Mouse (Mus musculus): ENCODE results near the gene Eif2b3.

GRCm38 (mm10) chr4:117126675-117127290, 107.6 kb downstream of the Eif2b3 start, which contains the start of gene Tctex1d4:
- TF ChIP-seq POLR2A (IDR thresholded peaks at IDR 0.05; ENCODE audit: insufficient read length, low read depth), result no peak
- no peak for TF ChIP-seq USF1 (IDR thresholded peaks at IDR 0.05; ENCODE audit: low read depth)
- no peak for TF ChIP-seq E2F4 (IDR thresholded peaks at IDR 0.05; ENCODE audit: insufficient read depth)
- TF ChIP-seq CEBPB (IDR thresholded peaks at IDR 0.05; ENCODE audit: insufficient read depth, poor library complexity, severe bottlenecking), result no peak
- no peak for TF ChIP-seq MYOG (IDR thresholded peaks at IDR 0.05; ENCODE audit: control insufficient read depth in 1 of 3, insufficient read depth in 1 of 3, insufficient read length in 2 of 3, low read depth in 2 of 3)
- TF ChIP-seq POLR2AphosphoS2 (IDR thresholded peaks at IDR 0.05; ENCODE audit: insufficient read length, low read depth), result no peak
- TF ChIP-seq TCF12 (IDR thresholded peaks at IDR 0.05; ENCODE audit: insufficient read depth, poor library complexity, severe bottlenecking), result no peak
- no peak for TF ChIP-seq MAX (IDR thresholded peaks at IDR 0.05; ENCODE audit: low read depth)
- no peak for TF ChIP-seq MYOD1 (IDR thresholded peaks at IDR 0.05; ENCODE audit: control insufficient read depth in 1 of 3, insufficient read length in 2 of 3, low read depth in 2 of 3)
- TF ChIP-seq TCF3 (IDR thresholded peaks at IDR 0.05; ENCODE audit: insufficient read length, low read depth), result no peak
- no peak for TF ChIP-seq REST (IDR thresholded peaks at IDR 0.05; ENCODE audit: insufficient read depth, insufficient read length)
- TF ChIP-seq SRF (IDR thresholded peaks at IDR 0.05; ENCODE audit: control insufficient read depth, insufficient read length, low read depth), result no peak
